Mouse (Mus musculus) layer of hippocampus, adult 9-11 months (tissue): ENCODE measurements around the gene Gm49345.
A peak's percentile ranks its signal among the peaks of the same experiment; 100 is the strongest.
"Not testable (repeated sequence)": the region's sequence is repeated elsewhere in the genome, so short reads cannot be mapped to it uniquely, and the experiment has no call there.

Experiments used
- DNase-seq: peaks from one replicate; pipeline ENCODE4 v3.0.0; 2022

Gm49345 gene

DNA sequence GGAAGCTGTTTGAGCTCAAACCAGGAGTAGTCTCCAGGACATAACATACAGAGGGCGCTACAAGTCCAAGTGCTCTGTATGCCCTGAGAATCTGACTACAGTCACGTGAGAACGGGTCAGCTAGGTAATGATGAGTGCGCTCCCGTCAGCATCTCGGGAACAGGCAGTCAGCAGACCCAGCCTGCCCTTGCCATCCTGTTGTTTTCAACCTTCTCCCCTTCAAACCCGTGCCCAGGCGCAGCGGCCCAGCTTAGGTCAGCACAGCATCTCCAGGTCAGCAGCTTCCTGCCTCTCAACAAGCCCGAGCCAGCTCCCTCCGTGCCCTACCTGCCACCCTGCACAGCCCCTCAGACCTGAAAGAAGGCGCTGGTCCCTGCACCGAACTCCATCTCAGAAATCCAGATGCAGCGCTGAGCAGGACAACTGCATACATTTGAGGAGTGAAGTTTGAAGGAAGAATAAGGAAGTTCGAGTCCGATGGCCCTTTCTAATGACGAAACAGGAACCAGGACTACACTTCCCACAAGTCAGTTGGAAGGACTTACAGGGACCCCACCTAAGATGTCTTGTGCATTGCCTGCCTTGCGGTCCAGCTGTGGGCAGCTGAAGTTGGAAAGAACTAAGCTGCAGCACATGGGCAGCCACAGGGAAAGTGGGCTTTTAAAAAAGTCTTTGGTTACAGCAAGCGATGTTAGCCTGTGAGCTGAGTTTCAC is at the start of gene Gm49345, which contains the start of gene Zfp729a:
Gene Gm49345 (minus strand): TSS at position 476 of the 714 bp plus-strand sequence.
Gene Zfp729a (minus strand): TSS at position 498 of the 714 bp plus-strand sequence.
- peak; percentile 90 for DNase-seq

- no peak for DNase-seq
Observed at GRCm38 (mm10) chr13:67686971-67687370, 49.4 kb upstream of the Gm49345 start, which contains the start of gene Zfp738. Gene Zfp738 (minus strand): TSS chr13:67687071.

DNA sequence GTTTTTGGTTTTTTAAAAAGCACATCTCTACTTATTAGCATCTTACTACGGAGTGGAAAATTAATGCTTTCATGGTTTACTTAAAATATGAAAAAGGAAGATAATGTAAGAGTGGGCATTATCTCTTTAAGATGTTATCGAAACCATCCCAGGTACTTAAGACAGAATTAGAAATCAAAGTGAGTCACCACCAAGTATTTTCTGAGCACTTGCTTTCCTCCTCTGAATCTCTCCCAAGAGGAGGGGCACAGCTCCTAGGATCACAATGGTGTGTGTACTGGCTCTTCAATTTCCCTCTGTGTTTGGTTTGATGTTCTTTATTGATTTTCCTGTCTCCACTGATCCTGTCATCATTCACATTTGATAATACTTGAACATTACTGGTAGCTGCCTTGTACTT is 46.3 kb upstream of the Gm49345 start:
- not testable (repeated sequence) for DNase-seq

GRCm38 (mm10) chr13:67682959-67683735 is 45.6 kb upstream of the Gm49345 start:
- peak; percentile 92 for DNase-seq

- DNase-seq: no peak
Observed at GRCm38 (mm10) chr13:67674902-67675301, 37.3 kb upstream of the Gm49345 start.

GRCm38 (mm10) chr13:67652496-67652895 is 14.9 kb upstream of the Gm49345 start:
- DNase-seq: no peak

GRCm38 (mm10) chr13:67610108-67610507 is 27.5 kb downstream of the Gm49345 start:
- no peak for DNase-seq

DNA sequence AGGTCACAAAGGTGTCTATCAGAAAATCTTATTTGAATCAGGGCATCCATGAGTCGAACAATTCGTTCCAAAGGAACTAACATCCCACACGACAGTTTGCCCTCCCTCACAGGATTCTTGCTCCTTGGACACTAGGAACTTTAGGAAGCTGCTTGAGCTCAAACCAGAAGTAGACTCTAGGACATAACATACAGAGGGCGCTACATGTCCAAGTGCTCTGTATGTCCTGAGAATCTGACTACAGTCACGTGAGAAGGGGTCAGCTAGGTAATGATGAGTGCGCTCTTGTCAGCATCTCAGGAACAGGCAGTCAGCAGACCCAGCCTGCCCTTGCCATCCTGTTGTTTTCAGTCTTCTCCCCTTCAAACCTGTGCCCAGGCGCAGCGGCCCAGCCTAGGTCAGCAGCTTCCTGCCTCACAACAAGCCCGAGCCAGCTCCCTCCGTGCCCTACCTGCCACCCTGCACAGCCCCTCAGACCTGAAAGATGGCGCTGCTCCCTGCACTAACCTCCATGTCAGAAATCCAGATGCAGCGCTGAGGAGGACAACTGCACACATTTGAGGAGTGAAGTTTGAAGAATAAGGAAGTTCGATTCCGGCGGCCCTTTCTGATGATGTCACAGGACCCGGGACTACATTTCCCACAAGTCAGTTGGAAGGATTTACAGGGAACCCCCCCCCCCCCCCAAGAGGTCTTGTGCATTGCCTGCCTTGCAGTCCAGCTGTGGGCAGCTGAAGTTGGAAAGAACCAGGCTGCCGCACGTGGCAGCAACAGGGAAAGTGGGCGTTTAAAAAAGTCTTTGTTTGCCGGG is 28.3 kb downstream of the Gm49345 start, which contains the start of gene Zfp729b:
Gene Zfp729b (minus strand): TSS at position 642 of the 811 bp plus-strand sequence.
- DNase-seq: peak; percentile 88

DNA sequence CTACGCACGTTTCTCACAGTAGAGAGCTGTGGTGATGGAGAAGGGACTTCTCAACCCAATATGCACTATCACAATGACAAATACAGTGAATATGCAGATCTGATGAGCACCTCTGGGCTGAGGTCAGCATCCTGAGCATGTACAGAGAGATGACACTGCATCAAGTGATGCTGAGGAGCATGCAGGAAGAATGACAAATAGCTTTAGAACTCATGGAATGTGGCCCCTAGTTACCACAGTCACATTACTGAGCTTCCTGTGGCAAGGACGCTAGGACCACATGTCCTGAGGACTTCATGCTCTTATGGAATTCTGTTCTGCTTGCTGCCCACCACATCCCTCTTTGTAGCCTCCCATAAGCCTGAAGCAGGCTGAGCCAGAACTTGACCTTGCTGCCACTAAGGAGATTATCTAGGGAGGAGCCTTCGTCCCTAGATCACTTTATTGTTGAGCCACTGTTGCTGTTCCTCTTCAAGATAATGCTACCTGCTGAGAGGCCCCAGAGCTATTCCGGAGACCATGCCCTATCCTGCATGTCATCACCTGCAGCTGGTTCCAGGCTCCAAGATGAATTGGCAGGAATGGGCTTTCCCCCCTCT is 64.9 kb downstream of the Gm49345 start:
- DNase-seq: no peak

DNA sequence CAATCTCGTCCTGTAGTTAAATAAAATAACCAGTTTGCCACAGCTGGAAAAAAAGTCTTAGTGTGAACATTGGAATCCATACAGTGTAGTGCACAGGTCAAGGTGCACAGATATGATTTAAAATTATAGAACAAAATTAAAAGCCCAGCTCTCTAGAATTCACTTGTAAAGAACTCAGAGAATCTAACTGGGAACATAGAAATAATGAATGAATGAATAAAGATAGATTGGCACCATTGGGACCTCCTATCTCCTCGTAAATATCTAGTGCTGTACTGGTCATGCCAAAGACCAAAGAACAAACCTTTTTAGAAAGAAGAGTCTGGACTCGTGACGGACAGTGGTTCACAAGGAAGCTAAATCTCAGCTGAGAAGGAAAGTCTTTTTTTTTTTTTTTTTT is 83.8 kb downstream of the Gm49345 start, which contains the start of gene Zfp748:
Gene Zfp748 (minus strand): TSS at position 101 of the 400 bp plus-strand sequence.
- DNase-seq: no peak

GRCm38 (mm10) chr13:67552505-67553346 is 84.8 kb downstream of the Gm49345 start:
- peak; percentile 91 for DNase-seq

DNA sequence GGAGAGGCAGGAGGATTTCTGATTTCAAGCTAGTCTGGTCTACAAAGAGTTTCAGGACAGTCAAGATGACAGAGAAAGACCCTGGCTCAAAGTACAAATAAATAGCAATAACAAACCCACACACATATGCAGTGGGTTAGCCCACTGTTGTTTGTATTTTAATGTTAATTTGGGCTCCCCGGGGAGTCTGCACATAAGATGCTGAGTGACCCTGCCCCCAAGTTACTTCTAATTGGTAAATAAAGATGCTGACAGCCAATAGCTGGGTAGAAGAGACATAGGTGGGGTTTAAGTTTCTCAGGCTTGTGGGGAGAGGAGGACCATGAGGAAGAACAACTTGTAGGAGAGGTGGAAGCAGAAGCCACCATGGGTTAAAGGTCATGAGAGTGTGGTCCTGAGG is 91.6 kb downstream of the Gm49345 start:
- no peak for DNase-seq
